Mouse (Mus musculus): ENCODE results near the gene Pik3c2g. TPM values are rescaled to one million over a fixed set of nuclear protein-coding genes. Genes with fewer than 3 reads are reported as not detected.
A peak's percentile ranks its signal among the peaks of the same experiment; 100 is the strongest.

Pik3c2g gene
- polyA plus RNA-seq, 1 experiment from 2014 or later, result 0.05 TPM

DNA sequence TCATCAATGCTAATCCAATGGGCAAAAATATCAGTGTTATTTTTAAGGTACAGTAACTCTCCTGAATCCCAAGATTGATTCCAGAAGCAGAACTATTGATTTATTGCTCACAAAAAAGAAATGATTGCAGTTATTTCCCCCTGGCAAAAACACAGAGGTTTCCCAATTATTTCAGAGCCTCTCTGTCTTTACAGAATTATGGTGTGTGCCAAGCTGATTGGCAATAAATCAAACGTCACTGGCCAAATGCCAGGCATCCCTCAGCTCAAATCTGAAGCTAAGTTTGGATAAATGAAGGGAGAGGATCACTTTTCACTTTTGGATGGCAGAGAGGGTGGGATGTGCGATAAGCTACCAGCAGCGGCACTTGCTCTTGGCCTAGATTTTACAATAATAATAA lies 265.8 kb downstream of the Pik3c2g start:
- H3K4me1 ChIP-seq, result no peaks in the 10 kb centered on the region
- no peaks in the 10 kb centered on the region for H3K36me3 ChIP-seq
- no peaks in the 10 kb centered on the region for H3K9me3 ChIP-seq
- no peak overlapping the region for H3K4me3 ChIP-seq
- no peak overlapping the region for H3K27ac ChIP-seq (replicated peaks)
- no peak overlapping the region for H3K4me2 ChIP-seq (replicated peaks)
- 53% methylated on average over 3 of the region's 3 CpGs for WGBS
- ATAC-seq (replicated peaks), result no peak
- no peak overlapping the region for H3K9ac ChIP-seq (replicated peaks)
- no peaks in the 10 kb centered on the region for H3K27me3 ChIP-seq

DNA sequence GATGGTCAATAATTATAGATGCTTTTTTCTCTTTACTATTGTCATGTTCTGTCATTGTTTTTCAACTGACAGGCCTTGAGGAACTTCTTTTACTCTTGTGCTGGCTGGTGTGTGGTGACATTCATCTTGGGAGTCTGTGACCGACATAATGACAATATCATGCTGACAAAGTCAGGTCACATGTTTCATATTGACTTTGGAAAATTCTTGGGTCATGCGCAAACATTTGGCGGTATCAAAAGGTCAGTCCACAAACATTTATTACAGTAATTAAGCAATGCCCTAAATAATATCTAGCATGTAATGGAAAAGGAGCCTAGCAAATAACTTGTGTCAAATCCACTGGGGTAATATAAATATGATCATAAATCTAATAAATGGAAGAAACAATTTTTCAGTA lies 273.1 kb downstream of the Pik3c2g start:
- WGBS, result 96% methylated on average over 3 of the region's 3 CpGs
- Histone ChIP-seq H3K36me3 (no peaks in the 10 kb centered on the region), H3K4me3 (no peak overlapping the region), H3K4me2 (replicated peaks) (no peak overlapping the region), H3K9ac (replicated peaks) (no peak overlapping the region), H3K27ac (replicated peaks) (no peak overlapping the region), H3K4me1 (no peaks in the 10 kb centered on the region), H3K27me3 (no peaks in the 10 kb centered on the region), H3K9me3 (no peaks in the 10 kb centered on the region)
- no peak for ATAC-seq (replicated peaks)

DNA sequence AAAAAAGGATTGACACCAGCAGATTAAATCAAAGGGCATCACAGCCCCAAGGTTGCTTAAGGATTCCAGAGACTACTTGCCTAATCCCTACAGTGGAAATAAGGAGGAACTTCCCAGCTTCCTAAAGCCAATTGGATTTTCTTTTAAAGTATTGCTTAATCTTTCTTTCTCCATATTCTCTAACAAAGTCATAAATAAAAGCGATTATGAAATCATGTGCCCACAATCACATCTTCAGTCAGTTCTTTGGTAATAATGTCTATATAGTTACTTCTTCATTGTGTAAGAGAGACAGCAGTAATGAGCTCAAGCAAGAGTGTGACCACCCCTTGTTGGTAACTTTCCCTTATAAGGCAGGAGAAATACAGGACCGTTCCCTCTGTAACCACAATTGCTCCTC lies 274.5 kb downstream of the Pik3c2g start:
- Histone ChIP-seq H3K4me3 (no peak overlapping the region), H3K36me3 (no peaks in the 10 kb centered on the region), H3K4me1 (no peaks in the 10 kb centered on the region), H3K27me3 (no peaks in the 10 kb centered on the region), H3K9ac (replicated peaks) (no peak overlapping the region), H3K4me2 (replicated peaks) (no peak overlapping the region), H3K9me3 (no peaks in the 10 kb centered on the region), H3K27ac (replicated peaks) (no peak overlapping the region)
- no peak for ATAC-seq (replicated peaks)
- 94% methylated on average over 2 of the region's 2 CpGs for WGBS

DNA sequence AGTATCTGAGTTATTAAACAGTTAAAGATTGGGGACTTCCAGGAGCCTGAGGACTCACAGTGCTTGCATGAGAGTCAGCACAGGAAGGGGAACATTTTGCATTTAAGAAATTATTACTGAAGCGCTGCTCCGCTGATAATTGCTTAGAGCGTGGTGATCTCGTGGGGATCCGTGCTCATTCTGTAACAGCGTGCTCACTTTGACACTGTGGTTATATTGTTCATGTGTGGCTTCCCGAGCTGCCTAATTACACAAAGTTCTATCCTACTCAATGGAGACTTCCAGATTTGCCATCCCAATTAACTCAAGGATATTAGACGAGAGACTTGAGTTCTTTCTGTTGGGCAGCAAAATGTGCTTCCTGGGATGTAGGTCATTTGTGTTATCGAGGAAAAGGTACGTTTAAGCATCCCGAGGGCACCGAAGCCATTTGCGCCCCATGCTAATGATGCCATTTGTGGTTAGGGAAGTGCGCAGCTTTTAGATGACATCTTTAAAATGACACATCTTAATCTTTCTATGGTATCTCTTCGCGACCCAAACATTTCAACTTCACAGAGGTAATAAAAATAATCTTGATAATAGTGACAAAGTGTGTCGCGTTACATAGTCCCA lies 278.1 kb downstream of the Pik3c2g start:
- Histone ChIP-seq H3K36me3 (no peaks in the 10 kb centered on the region), H3K4me1 (no peaks in the 10 kb centered on the region), H3K9ac (replicated peaks) (no peak overlapping the region), H3K27me3 (no peaks in the 10 kb centered on the region), H3K4me3 (no peak overlapping the region), H3K27ac (replicated peaks) (no peak overlapping the region), H3K4me2 (replicated peaks) (no peak overlapping the region), H3K9me3 (no peaks in the 10 kb centered on the region)
- ATAC-seq (replicated peaks), result no peak
- 77% methylated on average over 18 of the region's 18 CpGs for WGBS

DNA sequence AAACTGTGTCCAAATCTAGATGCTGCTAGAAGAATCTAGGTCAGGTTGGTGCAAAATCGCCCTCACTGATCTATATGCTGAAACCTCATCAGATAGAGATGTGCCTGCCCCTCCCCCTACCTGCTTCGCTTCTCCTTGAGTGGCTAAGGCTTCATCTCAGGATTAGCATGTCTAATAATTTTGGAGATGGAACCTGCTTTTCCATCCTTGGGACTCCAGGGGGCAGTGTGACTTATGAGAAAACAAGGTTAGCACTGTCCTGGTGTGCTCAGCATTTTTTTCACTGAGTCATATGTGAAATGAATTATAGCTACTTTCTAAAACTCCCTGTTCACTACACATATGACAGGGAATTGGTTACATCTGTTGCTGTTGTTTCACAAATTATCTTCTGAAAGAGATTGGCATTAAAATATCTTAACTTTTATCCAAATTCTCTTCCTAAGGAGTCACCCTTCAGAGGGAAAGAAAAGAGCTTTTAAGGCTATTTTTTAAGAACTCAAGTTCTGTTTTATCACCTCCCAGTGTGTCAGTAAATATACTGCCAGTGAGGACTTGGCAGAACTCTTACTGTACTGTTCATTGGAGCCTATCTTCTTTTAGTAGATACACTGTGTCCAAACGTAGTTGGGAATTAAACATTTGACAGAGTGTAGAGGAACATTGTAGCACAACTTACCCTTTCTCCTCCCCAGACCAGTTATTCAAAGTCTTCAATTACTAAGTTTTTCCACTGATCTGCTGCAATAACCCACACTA lies 287.6 kb downstream of the Pik3c2g start:
- Histone ChIP-seq H3K9ac (replicated peaks) (no peak overlapping the region), H3K36me3 (no peaks in the 10 kb centered on the region), H3K27ac (replicated peaks) (no peak overlapping the region), H3K9me3 (no peaks in the 10 kb centered on the region), H3K4me3 (no peak overlapping the region), H3K4me2 (replicated peaks) (no peak overlapping the region), H3K4me1 (no peaks in the 10 kb centered on the region), H3K27me3 (no peaks in the 10 kb centered on the region)
- WGBS, result 38% methylated on average over 3 of the region's 3 CpGs
- ATAC-seq (replicated peaks), result peak; percentile 43

DNA sequence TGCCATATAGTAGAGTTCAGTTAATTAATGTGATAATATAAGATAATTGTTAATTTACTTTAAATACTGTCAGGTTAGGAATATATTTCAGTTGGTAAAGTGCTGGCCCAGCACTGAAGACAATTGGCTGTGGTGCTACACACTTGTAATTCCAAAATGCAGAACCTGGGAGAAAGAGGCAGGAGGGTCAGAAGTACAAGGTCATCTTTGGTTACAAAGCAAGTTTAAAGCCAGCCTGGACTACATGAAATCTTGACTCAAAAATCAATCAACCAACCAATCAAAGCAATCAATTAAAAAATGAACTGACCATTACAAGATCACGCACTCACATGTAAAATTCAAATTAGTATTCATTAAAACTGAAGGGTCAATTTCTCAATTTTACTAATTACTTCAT lies 289.7 kb downstream of the Pik3c2g start:
- 94% methylated on average over 1 of the region's 1 CpGs for WGBS
- H3K27ac ChIP-seq (replicated peaks), result no peak overlapping the region
- no peak overlapping the region for H3K9ac ChIP-seq (replicated peaks)
- H3K4me3 ChIP-seq, result no peak overlapping the region
- no peaks in the 10 kb centered on the region for H3K36me3 ChIP-seq
- no peaks in the 10 kb centered on the region for H3K4me1 ChIP-seq
- H3K27me3 ChIP-seq, result no peaks in the 10 kb centered on the region
- no peaks in the 10 kb centered on the region for H3K9me3 ChIP-seq
- H3K4me2 ChIP-seq (replicated peaks), result no peak overlapping the region
- no peak for ATAC-seq (replicated peaks)

DNA sequence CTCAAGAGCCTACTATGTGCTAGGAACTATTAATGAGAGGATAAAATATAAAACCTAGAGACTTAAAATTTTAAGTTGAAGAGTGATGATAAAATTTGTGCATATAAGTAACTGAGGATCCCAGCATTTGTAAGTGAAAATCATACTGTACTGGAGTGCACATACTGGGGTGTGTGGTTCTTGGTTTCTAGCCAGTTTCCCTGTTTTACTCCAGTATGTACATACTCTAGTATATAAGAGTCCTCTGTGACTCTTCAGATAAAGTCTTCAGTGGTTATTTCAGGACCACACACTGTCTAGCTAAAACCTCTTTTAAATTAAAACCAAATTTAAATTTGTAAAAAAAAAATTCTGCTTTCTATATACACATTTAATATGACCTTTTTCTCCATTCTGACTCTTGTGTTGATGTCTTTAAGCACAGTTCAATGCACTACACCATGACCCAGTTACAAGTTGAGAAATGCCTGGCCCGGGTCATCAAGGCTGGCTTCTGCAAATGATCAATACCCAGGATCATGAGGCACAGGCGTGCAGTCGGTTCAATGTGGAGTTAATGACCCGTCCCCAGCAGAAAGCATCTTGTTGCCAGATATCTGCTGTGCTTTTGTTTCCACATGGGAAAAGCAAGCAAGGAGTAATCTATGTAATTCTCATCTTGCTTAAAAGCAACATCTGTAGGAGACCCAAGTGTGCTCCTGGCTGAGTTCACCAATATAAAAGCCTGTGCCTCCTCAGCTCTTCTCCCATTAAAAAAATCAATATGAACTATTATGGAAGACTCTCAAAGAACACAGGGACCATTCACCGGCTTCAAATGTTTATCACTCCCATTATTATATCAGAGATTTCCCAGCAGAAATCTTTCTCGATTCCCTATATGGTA lies 290.7 kb downstream of the Pik3c2g start:
- H3K4me1 ChIP-seq, result no peaks in the 10 kb centered on the region
- WGBS, result 65% methylated on average over 6 of the region's 6 CpGs
- no peak for ATAC-seq (replicated peaks)

DNA sequence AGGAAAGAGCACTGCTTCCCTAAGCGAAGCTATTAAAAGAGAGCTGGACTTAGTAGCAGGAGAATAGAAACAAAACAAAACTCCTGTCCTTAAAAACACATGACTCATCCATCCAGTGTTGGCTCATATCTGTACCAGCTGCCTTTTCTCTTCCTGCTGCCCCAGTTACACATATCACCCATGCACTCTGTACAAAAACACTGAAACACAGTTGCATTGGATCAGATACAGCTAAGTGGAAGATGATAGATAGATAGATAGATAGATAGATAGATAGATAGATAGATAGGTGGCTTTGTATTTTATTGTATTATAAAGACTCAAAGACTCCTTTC lies 291.3 kb downstream of the Pik3c2g start:
- H3K4me1 ChIP-seq, result no peaks in the 10 kb centered on the region
- no peaks in the 10 kb centered on the region for H3K27me3 ChIP-seq
- no peaks in the 10 kb centered on the region for H3K36me3 ChIP-seq
- ATAC-seq (replicated peaks), result no peak
- no peak overlapping the region for H3K4me2 ChIP-seq (replicated peaks)
- H3K9me3 ChIP-seq, result no peaks in the 10 kb centered on the region
- H3K27ac ChIP-seq (replicated peaks), result no peak overlapping the region
- WGBS, result 79% methylated on average over 1 of the region's 1 CpGs
- no peak overlapping the region for H3K9ac ChIP-seq (replicated peaks)
- no peak overlapping the region for H3K4me3 ChIP-seq

More for the DNA sequence above, 290.7 kb downstream of the Pik3c2g start:
- no peak overlapping the region for H3K4me2 ChIP-seq (replicated peaks)
- H3K4me3 ChIP-seq, result no peak overlapping the region
- H3K9ac ChIP-seq (replicated peaks), result no peak overlapping the region
- H3K9me3 ChIP-seq, result no peaks in the 10 kb centered on the region
- no peaks in the 10 kb centered on the region for H3K36me3 ChIP-seq
- no peaks in the 10 kb centered on the region for H3K27me3 ChIP-seq
- no peak overlapping the region for H3K27ac ChIP-seq (replicated peaks)

DNA sequence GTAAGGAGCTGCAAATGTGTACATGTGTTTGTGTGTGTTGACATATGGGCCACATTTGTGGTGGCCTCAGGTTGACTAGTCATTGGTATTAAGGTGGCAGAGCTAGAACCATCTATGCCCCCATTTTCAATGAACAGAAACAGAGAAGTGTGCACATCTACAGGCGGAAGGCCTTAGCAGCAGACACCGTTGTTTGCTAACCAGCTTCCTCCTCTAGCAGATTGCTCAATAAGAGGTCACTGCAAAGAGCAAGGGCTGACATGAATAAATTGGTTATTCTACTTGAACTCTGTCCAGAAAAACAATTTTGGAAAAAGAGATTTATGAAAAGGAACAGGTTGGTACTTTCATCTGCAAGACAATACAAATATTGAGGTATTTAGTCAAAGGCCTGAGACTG lies 295.1 kb downstream of the Pik3c2g start:
- Histone ChIP-seq H3K27ac (replicated peaks) (no peak overlapping the region), H3K9ac (replicated peaks) (no peak overlapping the region), H3K4me3 (no peak overlapping the region), H3K9me3 (no peaks in the 10 kb centered on the region), H3K36me3 (no peaks in the 10 kb centered on the region), H3K4me2 (replicated peaks) (no peak overlapping the region), H3K4me1 (no peaks in the 10 kb centered on the region), H3K27me3 (no peaks in the 10 kb centered on the region)
- 96% methylated on average over 2 of the region's 2 CpGs for WGBS
- ATAC-seq (replicated peaks), result no peak

DNA sequence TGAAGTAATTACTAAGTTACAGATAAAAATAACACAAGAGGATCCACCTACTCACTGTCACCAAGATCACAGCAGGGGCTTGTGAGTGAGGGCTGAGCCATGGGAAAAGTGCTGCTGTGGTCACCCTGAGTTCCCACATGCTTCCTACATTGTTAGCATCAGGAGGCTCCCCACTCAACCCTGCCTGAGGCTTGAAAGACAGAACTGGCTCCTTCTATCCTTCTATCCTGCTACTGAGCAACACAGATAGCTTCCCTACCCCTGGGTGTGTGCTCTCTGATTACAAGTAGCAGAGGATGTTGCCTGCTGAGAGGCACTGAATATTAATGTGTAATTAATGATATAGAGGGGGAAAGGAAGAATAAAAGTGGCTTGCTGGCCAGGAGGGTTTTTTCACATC lies 300.2 kb downstream of the Pik3c2g start:
- Histone ChIP-seq H3K4me2 (replicated peaks) (no peak overlapping the region), H3K36me3 (no peaks in the 10 kb centered on the region), H3K27me3 (no peaks in the 10 kb centered on the region), H3K9me3 (no peaks in the 10 kb centered on the region), H3K4me3 (no peak overlapping the region), H3K4me1 (peaks cover 4% of the 10 kb centered on the region; the same call in 1 of the 2 replicates), H3K27ac (replicated peaks) (no peak overlapping the region), H3K9ac (replicated peaks) (no peak overlapping the region)
- no peak for ATAC-seq (replicated peaks)

DNA sequence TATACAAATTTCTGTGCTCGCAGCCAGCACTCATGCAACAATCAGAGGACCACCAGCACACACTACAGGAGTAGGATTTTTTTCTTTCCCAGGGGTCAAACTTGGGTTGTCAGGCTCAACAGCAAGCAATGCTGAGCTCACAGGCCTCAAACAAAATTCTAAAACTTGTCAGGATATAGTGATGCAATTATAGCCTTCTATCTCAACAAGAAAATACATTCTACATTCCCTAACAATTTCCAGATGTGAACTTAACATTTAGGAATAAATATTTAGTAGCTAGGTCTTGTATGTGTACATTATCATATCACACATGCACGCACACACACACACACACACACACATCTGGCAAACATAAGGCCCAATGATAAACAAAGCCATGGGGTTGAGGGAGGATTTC lies 308.6 kb downstream of the Pik3c2g start:
- no peaks in the 10 kb centered on the region for H3K27me3 ChIP-seq
- no peak for ATAC-seq (replicated peaks)
- no peaks in the 10 kb centered on the region for H3K36me3 ChIP-seq
- no peaks in the 10 kb centered on the region for H3K4me1 ChIP-seq
- no peak overlapping the region for H3K4me2 ChIP-seq (replicated peaks)
- no peaks in the 10 kb centered on the region for H3K9me3 ChIP-seq
- H3K4me3 ChIP-seq, result no peak overlapping the region
- 66% methylated on average over 2 of the region's 2 CpGs for WGBS
- no peak overlapping the region for H3K9ac ChIP-seq (replicated peaks)
- no peak overlapping the region for H3K27ac ChIP-seq (replicated peaks)

DNA sequence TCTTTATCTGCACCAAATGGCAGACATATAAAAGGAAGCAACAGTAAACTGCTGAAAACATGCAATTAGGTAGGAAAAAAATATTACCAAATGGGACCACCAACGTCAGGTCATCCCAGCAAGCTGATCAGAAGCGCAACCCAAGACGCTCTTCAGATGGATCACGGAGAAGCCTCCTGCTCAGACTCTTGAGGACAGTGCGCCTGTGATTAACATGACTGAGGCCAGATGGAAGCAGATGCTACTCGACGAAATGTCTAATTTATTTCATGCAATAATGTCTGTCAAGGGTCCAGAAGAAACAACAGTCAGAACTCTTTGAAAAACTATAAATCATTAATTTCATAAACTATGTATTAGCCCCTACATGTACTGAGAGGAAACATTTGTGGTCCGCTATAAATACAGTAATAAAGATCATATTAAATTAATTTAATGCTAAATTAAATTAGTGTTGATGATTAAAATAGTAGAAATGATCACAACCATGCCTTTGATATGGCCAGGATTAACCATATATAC lies 312.7 kb downstream of the Pik3c2g start:
- Histone ChIP-seq H3K27me3 (no peaks in the 10 kb centered on the region), H3K36me3 (no peaks in the 10 kb centered on the region), H3K4me1 (no peaks in the 10 kb centered on the region), H3K9me3 (no peaks in the 10 kb centered on the region), H3K9ac (replicated peaks) (no peak overlapping the region), H3K27ac (replicated peaks) (no peak overlapping the region), H3K4me2 (replicated peaks) (no peak overlapping the region), H3K4me3 (no peak overlapping the region)
- 91% methylated on average over 8 of the region's 8 CpGs for whole genome bisulfite sequencing
- no peak for ATAC-seq (replicated peaks)
